Mouse (Mus musculus): ENCODE results near the gene Prss44. TPM values are rescaled to one million over a fixed set of nuclear protein-coding genes. Genes with fewer than 3 reads are reported as not detected.

Prss44 gene
- polyA plus RNA-seq, 1 experiment from 2014 or later, result not detected

Other genes with a start within 250 kb of the Prss44 start
- gene Nradd, start 189.5 kb upstream of the Prss44 start, polyA plus RNA-seq (2016; fragmentation: Nextera tagmentation; extraction: Ambion mirVana), result 36.3 and 36.4 TPM in 2 replicates
- gene Nbeal2, start 159.8 kb upstream of the Prss44 start, polyA plus RNA-seq (2016; fragmentation: Nextera tagmentation; extraction: Ambion mirVana), result 1.4 and 2.0 TPM in 2 replicates
- 178 and 183 TPM in 2 replicates for gene Ccdc12, start 157.5 kb upstream of the Prss44 start, polyA plus RNA-seq (2016; fragmentation: Nextera tagmentation; extraction: Ambion mirVana)
- 0.27 and 0.54 TPM in 2 replicates for gene Myl3, start 72.1 kb upstream of the Prss44 start, polyA plus RNA-seq (2016; fragmentation: Nextera tagmentation; extraction: Ambion mirVana)
- 19.2 and 23.0 TPM in 2 replicates for gene Pth1r, start 66.8 kb upstream of the Prss44 start, polyA plus RNA-seq (2016; fragmentation: Nextera tagmentation; extraction: Ambion mirVana)
- not detected in 2 replicates for gene Prss42, start 15.8 kb upstream of the Prss44 start, polyA plus RNA-seq (2016; fragmentation: Nextera tagmentation; extraction: Ambion mirVana)
- gene Prss43, start 12.7 kb downstream of the Prss44 start, polyA plus RNA-seq (2016; fragmentation: Nextera tagmentation; extraction: Ambion mirVana), result not detected in 2 replicates
- gene Prss45, start 20.6 kb downstream of the Prss44 start, polyA plus RNA-seq (2016; fragmentation: Nextera tagmentation; extraction: Ambion mirVana), result not detected in 2 replicates
- gene Prss46, start 30.5 kb downstream of the Prss44 start, polyA plus RNA-seq (2016; fragmentation: Nextera tagmentation; extraction: Ambion mirVana), result not detected in 2 replicates
- 0.76 and 1.1 TPM in 2 replicates for gene Prss50, start 44.0 kb downstream of the Prss44 start, polyA plus RNA-seq (2016; fragmentation: Nextera tagmentation; extraction: Ambion mirVana)
- 0.90 and 0.97 TPM in 2 replicates for gene Als2cl, start 65.9 kb downstream of the Prss44 start, polyA plus RNA-seq (2016; fragmentation: Nextera tagmentation; extraction: Ambion mirVana)
- 0.14 and 0.26 TPM in 2 replicates for gene Tmie, start 66.1 kb downstream of the Prss44 start, polyA plus RNA-seq (2016; fragmentation: Nextera tagmentation; extraction: Ambion mirVana)
- gene Fam240a, start 102.9 kb downstream of the Prss44 start, polyA plus RNA-seq (2016; fragmentation: Nextera tagmentation; extraction: Ambion mirVana), result not detected in 2 replicates
- 0.34 and 0.61 TPM in 2 replicates for gene Tdgf1, start 132.2 kb downstream of the Prss44 start, polyA plus RNA-seq (2016; fragmentation: Nextera tagmentation; extraction: Ambion mirVana)
- 0.09 TPM in 1 of 2 replicates, not detected in the other for gene Lrrc2, start 137.6 kb downstream of the Prss44 start, polyA plus RNA-seq (2016; fragmentation: Nextera tagmentation; extraction: Ambion mirVana)
- gene Rtp3, start 176.6 kb downstream of the Prss44 start, polyA plus RNA-seq (2016; fragmentation: Nextera tagmentation; extraction: Ambion mirVana), result 0.27 TPM in 1 of 2 replicates, not detected in the other
- gene Ltf, start 205.3 kb downstream of the Prss44 start, polyA plus RNA-seq (2016; fragmentation: Nextera tagmentation; extraction: Ambion mirVana), result not detected in 2 replicates
- gene Ccrl2, start 243.5 kb downstream of the Prss44 start, polyA plus RNA-seq (2016; fragmentation: Nextera tagmentation; extraction: Ambion mirVana), result 0.74 TPM in 2 replicates